Mouse (Mus musculus) hindbrain, embryonic 15.5 days (tissue): ENCODE measurements around the gene Snd1. TPM values are rescaled to one million over a fixed set of nuclear protein-coding genes. Genes with fewer than 3 reads are reported as not detected.
A peak's percentile ranks its signal among the peaks of the same experiment; 100 is the strongest.

Experiments used
- ATAC-seq: fragments of 200-750 bp; cut with Nextera tagmentation; 2 replicates; pipeline ENCODE4 v1.8.0; 2017; ENCODE audit warnings: low read depth, moderate number of reproducible peaks, moderate TSS enrichment; ENCODE audit not compliant: low FRiP score
- H3K27ac ChIP-seq: fragments of 300-500 bp; sonication (generic); replicated peaks from 2 replicates; pipeline ENCODE4 v1.5.1; 2015; ENCODE audit warnings: mild to moderate bottlenecking, inconsistent platforms
- H3K27me3 ChIP-seq: fragments of 300-500 bp; sonication (generic); 2 replicates; pipeline ENCODE4 v1.6.1; 2015; ENCODE audit warnings: control low read depth, inconsistent platforms
- H3K36me3 ChIP-seq: fragments of 300-500 bp; sonication (generic); 2 replicates; pipeline ENCODE4 v1.6.1; 2015; ENCODE audit warnings: control low read depth, inconsistent platforms
- H3K4me1 ChIP-seq: fragments of 300-500 bp; sonication (generic); replicated peaks from 2 replicates; pipeline ENCODE4 v1.6.1; 2015; ENCODE audit warnings: control low read depth, inconsistent platforms
- H3K4me2 ChIP-seq: fragments of 300-500 bp; sonication (generic); 2 replicates; pipeline ENCODE4 v1.6.1; 2015; ENCODE audit warnings: moderate library complexity, mild to moderate bottlenecking, inconsistent platforms
- H3K4me3 ChIP-seq: fragments of 300-500 bp; sonication (generic); 2 replicates; pipeline ENCODE4 v1.5.1; 2015; ENCODE audit warnings: mild to moderate bottlenecking, inconsistent platforms
- H3K9ac ChIP-seq: fragments of 300-500 bp; sonication (generic); 2 replicates; pipeline ENCODE4 v1.6.1; 2015; ENCODE audit warnings: inconsistent platforms
- H3K9me3 ChIP-seq: fragments of 300-500 bp; sonication (generic); 2 replicates; pipeline ENCODE4 v1.6.1; 2016; ENCODE audit warnings: control low read depth, inconsistent platforms
- WGBS: fragments of 180-500 bp; shearing (Covaris S2); methylation state at CpG from one replicate; pipeline ENCODE4 v1.1.7; 2015; 5-methylcytosine and 5-hydroxymethylcytosine counted together
- polyA plus RNA-seq: library from polyadenylated mRNA; unstranded; fragments of >200 nt; fragmentation: Nextera tagmentation; extraction: Ambion mirVana; gene quantifications from 2 replicates; pipeline ENCODE4 v1.2.1, GENCODE M21; 2015

Snd1 gene
- polyA plus RNA-seq, 1 experiment from 2014 or later: 76.4 TPM

DNA sequence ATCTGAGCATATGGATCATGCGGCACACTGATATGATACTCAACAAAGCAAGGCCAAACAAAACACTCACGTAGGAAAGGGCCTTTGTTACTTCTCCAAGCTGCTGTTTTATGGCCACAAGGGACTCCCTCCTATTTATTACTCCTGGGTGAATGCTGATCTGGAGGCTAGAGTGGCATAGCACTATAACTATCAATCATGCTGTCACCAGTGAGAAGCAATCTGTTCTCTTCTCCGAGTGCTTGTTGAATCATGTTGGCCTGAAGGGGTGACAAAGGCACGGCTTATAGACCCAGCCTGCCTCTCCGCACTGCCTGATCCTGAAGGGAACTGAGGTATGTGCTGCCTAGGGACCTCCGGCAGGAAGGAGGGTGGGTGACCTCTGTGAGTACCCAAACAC, 10.3 kb upstream of the Snd1 start:
- H3K9me3 ChIP-seq: no peaks in the 10 kb centered on the region
- H3K4me3 ChIP-seq: no peak overlapping the region
- ATAC-seq: no peak
- no peak overlapping the region for H3K4me2 ChIP-seq
- H3K27me3 ChIP-seq: no peaks in the 10 kb centered on the region
- H3K36me3 ChIP-seq: no peaks in the 10 kb centered on the region
- 32% methylated on average over 6 of the region's 6 CpGs for WGBS
- no peak overlapping the region for H3K27ac ChIP-seq
- 0 out of 2 replicates have a peak, but pooled peaks cover 4% of the 10 kb centered on the region for H3K4me1 ChIP-seq
- no peak overlapping the region for H3K9ac ChIP-seq

DNA sequence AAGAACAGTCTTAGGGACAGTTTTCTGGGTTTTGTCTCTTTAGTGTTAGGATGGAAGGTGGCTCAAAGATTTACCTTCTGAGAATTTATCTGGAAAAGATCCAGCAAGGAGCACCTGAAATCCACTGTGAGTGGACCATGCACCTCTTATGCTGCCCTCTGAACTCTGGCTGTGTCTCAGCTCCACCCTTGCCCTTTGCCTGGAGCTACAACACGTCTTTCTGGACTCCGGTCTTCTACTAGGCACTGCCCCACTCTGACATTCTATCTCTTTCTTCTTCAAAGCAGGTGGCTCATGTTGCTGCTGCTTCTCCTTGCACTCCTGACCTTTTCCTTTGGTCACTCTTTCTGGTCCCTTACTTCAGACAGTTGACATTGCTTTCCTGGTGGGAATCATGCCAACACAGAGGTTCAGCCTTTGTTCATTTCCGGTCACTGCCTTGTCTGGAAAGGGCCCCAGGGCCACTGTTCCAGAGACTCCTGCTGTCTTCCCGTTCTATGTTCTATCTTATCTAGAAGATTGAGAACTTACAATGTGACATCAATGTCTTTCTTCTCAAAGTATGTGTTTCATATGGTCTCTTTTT, 4.8 kb upstream of the Snd1 start:
- 68% methylated on average over 4 of the region's 4 CpGs for WGBS
- no peaks in the 10 kb centered on the region for H3K36me3 ChIP-seq

DNA sequence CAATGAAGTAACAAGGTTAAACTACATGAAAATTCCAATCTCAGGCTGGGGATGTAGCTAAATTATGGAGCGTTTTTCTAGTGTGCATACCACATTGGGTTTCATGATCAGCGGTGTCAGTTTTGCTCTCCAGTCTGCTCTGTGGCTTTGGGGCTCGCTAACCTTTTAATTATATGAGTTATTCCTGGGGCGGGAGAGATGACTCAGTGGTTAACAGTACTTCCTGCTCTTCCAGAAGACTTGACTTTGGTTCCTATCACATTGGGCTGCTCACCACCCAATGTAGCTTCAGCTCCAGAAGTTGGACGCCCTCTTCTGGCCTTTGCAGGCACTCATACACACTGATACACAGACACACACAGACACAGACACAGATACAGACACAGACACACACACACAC, 4.3 kb upstream of the Snd1 start:
- 85% methylated on average over 5 of the region's 5 CpGs for WGBS
- H3K9ac ChIP-seq: no peak overlapping the region
- no peaks in the 10 kb centered on the region for H3K4me1 ChIP-seq
- ATAC-seq: no peak
- H3K27ac ChIP-seq: no peak overlapping the region
- H3K9me3 ChIP-seq: no peaks in the 10 kb centered on the region
- no peak overlapping the region for H3K4me3 ChIP-seq
- H3K36me3 ChIP-seq: no peaks in the 10 kb centered on the region
- no peaks in the 10 kb centered on the region for H3K27me3 ChIP-seq
- no peak overlapping the region for H3K4me2 ChIP-seq

More for the DNA sequence above, 4.8 kb upstream of the Snd1 start:
- no peak overlapping the region for H3K4me2 ChIP-seq
- no peak for ATAC-seq
- no peak overlapping the region for H3K27ac ChIP-seq
- no peaks in the 10 kb centered on the region for H3K27me3 ChIP-seq
- H3K9me3 ChIP-seq: no peaks in the 10 kb centered on the region
- no peaks in the 10 kb centered on the region for H3K4me1 ChIP-seq
- no peak overlapping the region for H3K4me3 ChIP-seq
- H3K9ac ChIP-seq: no peak overlapping the region

DNA sequence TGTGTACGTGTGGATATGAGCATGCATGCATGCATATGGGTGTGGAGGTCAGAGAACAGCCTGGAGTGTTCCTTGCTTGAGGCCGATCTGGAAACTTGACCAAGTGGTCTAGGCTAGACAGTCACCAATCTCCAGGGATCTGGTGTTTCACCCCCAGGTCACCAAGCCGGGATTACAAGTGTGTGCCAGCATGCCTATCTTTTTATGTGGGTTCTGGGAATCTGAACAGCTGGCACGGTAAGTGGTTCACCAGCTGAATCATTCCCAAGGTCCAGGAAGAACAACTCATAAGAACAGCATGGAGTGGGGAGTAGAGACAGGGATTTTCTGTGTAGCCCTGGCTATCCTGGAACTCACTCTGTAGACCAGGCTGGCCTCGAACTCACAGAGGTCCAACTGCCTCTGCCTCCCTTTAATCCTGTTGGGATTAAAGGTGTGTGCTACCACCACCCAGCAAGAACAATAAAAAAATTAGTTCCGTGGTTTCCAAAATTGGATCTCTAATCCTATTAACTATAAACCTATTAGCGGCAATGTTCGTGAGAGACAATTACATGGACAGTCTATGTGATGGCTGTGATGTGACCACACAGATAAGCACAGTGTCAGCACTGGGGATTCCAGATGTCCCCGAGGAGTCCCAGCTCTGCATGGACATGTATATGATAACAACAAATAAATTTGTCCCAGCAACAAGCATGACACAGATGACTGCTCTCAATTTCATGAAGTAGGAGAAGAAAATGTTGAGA, 3.5 kb upstream of the Snd1 start:
- ATAC-seq: no peak
- no peaks in the 10 kb centered on the region for H3K4me1 ChIP-seq
- no peak overlapping the region for H3K9ac ChIP-seq
- H3K4me3 ChIP-seq: no peak overlapping the region
- no peaks in the 10 kb centered on the region for H3K27me3 ChIP-seq
- H3K9me3 ChIP-seq: no peaks in the 10 kb centered on the region
- no peak overlapping the region for H3K27ac ChIP-seq
- no peaks in the 10 kb centered on the region for H3K36me3 ChIP-seq
- H3K4me2 ChIP-seq: no peak overlapping the region
- 92% methylated on average over 9 of the region's 9 CpGs for WGBS

DNA sequence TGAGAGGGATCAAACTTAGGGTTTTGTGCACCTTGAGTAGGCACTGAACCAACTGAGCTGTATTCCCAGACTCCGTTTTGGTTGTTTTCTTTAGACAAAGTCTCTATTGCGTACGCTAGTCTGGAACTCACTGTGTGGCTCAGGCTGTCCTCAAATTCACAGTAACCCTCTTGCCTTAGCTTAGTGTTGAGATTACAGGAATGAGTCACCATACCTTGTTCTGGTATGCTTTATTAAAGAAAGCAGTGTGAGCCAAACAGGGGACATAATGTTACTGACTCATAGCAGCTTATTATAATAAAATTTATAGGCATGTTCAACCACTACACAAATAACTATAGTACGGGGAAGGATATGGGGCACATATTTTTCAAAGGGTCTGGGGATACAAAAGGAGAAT, 728 bp upstream of the Snd1 start:
- Histone ChIP-seq H3K27me3 (no peaks in the 10 kb centered on the region), H3K9me3 (no peaks in the 10 kb centered on the region), H3K27ac (no peak overlapping the region), H3K9ac (no peak overlapping the region), H3K4me3 (no peak overlapping the region), H3K4me2 (no peak overlapping the region), H3K4me1 (0 out of 2 replicates have a peak, but pooled peaks cover 4% of the 10 kb centered on the region), H3K36me3 (no peaks in the 10 kb centered on the region)
- WGBS: 93% methylated on average over 4 of the region's 4 CpGs
- no peak for ATAC-seq

DNA sequence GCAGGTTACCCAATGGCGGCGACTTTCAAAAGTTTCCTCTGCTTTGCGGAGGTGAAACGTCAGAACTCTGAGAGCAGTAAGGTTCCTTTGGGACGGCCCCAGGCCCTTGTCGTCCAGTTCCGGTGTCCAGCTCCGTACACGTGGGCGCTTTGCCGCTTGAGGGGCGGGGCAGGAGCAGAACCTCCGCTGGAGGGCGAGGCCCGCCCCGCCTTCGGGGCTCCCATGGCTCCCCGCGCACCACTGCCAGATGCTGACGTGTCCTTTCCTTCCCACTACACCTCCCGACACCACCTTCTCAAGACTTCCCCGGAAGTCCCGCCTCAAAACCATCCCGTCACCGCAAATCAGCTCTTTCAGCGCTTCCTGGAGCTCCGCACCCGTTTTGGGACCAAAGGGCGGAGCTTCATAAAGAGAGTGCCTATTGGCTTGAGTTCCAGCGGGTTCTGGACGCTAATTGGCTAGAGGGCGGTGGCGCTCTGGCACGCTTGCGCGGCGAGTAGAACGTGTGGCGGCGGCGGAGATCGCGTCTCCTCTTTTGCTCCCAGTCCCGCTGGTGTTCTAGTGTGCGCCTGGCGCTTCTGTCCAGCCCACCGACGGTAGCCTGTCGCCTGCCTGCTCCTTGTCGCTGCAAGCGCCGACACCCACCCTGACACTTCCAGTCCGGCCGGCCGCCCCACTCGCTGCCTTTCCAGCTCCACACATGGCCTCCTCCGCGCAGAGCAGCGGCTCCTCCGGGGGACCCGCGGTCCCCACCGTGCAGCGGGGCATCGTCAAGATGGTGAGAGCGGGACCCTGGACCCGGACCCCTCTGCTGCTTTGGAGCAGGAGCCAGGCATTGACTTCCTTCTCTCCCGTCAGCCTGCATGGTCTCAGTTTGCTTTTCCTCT, 5.2 kb downstream of the Snd1 start:
- peak overlapping the region; percentile 78 for H3K9ac ChIP-seq
- H3K4me3 ChIP-seq: peak overlapping the region; percentile 94
- H3K9me3 ChIP-seq: no peaks in the 10 kb centered on the region
- peak overlapping the region; percentile 92 for H3K4me2 ChIP-seq
- no peaks in the 10 kb centered on the region for H3K36me3 ChIP-seq
- H3K27ac ChIP-seq: peak overlapping the region; percentile 82
- peaks cover 30% of the 10 kb centered on the region for H3K4me1 ChIP-seq
- H3K27me3 ChIP-seq: no peaks in the 10 kb centered on the region
- ATAC-seq: peak; percentile 99
- WGBS: under 1% methylated on average over 68 of the region's 68 CpGs

DNA sequence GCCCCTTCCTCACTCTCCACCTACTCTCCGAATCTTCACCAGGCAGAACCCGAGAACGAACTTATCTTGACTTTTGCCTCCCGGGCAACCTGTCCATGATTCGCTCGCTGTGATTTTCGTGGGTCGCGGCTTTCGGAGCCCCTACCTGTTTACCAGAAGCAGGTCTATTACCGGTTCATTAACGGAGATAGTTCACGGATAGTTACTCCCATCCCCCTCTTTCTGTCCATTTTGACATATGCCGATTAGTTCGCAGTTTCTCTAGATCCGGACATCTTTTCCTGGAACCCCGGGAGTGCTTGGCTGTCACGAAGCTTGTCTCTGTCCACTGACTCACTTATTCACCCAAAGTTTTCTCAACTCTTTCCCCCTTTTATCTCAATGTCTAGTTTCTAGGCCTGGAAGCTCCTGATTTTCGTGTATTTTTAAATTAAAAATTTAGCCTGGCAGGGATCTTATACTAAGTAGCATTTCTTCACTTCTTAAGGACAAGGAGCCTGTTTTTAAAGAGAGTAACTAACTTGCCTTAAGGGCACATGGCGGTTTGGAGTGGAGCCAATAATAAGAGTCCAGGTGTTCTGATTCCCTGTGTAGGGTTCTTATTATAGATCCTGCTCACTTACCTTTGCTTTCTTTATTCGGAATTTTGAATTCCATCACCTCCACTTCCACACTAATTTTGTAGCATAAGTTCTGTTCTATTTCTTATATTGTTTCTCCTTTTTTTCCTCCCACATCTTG, 6.0 kb downstream of the Snd1 start:
- Histone ChIP-seq H3K4me2 (peak overlapping the region; percentile 92), H3K4me1 (peaks cover 30% of the 10 kb centered on the region), H3K27ac (peak overlapping the region; percentile 82), H3K36me3 (no peaks in the 10 kb centered on the region), H3K27me3 (no peaks in the 10 kb centered on the region), H3K9me3 (no peaks in the 10 kb centered on the region), H3K9ac (peak overlapping the region; percentile 78), H3K4me3 (peak overlapping the region; percentile 94)
- WGBS: 8% methylated on average over 21 of the region's 21 CpGs
- ATAC-seq: no peak

DNA sequence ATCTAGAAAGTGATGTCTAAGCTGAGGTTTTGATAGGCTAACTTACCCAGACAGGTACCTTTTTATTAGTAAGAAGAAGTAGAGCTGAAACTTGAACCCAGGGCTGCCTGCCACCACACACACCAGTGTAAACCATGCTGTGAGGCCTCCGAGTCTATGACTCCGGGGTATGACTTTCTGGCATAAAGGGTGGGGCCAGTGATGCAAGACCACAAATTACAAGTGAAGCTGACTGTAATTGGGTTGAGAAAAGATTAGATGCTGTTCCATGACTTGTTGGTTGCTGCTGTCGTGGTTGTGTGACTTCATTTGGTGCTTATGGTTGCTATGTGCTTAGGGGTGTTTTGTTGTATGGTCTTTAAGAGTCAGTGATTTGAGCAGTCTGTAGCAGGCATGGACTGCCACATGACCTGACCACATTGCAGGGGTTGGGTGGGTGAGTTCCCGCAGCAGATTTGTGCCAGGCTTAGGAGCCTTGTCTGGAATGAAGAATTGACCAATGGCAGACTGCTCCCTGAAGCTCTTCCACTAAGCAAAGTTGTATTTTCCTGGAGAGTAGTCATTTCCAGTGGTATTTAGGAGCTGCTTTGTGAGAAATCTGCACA, 7.9 kb downstream of the Snd1 start:
- Histone ChIP-seq H3K4me3 (no peak overlapping the region), H3K9ac (no peak overlapping the region), H3K36me3 (no peaks in the 10 kb centered on the region), H3K4me1 (peaks cover 30% of the 10 kb centered on the region), H3K4me2 (no peak overlapping the region), H3K27ac (no peak overlapping the region), H3K27me3 (no peaks in the 10 kb centered on the region), H3K9me3 (no peaks in the 10 kb centered on the region)
- ATAC-seq: no peak
- 86% methylated on average over 4 of the region's 4 CpGs for WGBS

DNA sequence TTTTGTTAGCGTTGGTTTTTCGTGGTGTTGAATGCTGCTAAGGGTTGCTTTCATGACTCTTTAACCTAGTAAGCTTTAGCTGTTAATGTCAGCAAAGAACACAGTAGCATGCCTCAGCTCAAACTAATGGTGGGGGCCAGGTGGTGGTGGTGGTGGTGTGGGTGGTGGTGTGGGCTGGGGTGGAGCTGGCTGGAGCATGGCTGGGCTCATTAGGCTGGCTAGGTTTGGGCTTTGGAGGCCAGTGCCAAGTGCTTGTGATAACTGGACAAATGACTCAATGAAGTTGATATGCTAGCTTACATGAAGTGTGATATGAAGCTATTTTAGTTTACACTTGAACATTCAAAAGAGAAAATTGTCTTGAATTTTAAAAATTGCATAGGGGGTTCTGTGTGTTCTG, 11.1 kb downstream of the Snd1 start:
- no peak overlapping the region for H3K4me2 ChIP-seq

DNA sequence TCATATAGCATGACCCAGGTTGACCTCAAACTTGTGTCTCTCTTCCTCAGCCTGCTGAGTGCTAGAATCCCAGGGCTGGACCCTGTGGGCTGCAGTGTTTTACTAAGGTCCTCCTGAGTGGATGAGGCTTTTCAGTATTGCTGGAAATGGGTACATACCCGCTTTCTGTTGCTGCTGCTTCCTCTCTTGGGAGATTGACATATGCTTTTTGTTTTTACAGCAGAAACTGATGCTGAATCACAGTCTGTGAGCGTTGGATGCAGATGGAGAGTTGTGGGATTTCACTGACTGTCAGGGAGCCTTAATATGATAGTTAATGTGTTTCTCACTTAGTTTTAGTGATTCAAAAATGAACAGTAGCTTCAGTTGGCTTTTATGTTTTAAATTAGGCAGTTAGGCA, 11.5 kb downstream of the Snd1 start:
- H3K4me2 ChIP-seq: no peak overlapping the region
- H3K4me3 ChIP-seq: no peak overlapping the region
- H3K4me1 ChIP-seq: peaks cover 17% of the 10 kb centered on the region
- H3K9me3 ChIP-seq: no peaks in the 10 kb centered on the region
- 73% methylated on average over 2 of the region's 2 CpGs for WGBS
- H3K9ac ChIP-seq: no peak overlapping the region
- ATAC-seq: no peak
- H3K27me3 ChIP-seq: no peaks in the 10 kb centered on the region
- H3K27ac ChIP-seq: no peak overlapping the region
- no peaks in the 10 kb centered on the region for H3K36me3 ChIP-seq

More for the DNA sequence above, 11.1 kb downstream of the Snd1 start:
- 82% methylated on average over 2 of the region's 2 CpGs for WGBS
- no peak overlapping the region for H3K4me3 ChIP-seq
- no peak overlapping the region for H3K27ac ChIP-seq
- H3K9ac ChIP-seq: no peak overlapping the region
- no peak for ATAC-seq
- no peaks in the 10 kb centered on the region for H3K36me3 ChIP-seq
- H3K4me1 ChIP-seq: peaks cover 22% of the 10 kb centered on the region
- H3K27me3 ChIP-seq: no peaks in the 10 kb centered on the region
- no peaks in the 10 kb centered on the region for H3K9me3 ChIP-seq

DNA sequence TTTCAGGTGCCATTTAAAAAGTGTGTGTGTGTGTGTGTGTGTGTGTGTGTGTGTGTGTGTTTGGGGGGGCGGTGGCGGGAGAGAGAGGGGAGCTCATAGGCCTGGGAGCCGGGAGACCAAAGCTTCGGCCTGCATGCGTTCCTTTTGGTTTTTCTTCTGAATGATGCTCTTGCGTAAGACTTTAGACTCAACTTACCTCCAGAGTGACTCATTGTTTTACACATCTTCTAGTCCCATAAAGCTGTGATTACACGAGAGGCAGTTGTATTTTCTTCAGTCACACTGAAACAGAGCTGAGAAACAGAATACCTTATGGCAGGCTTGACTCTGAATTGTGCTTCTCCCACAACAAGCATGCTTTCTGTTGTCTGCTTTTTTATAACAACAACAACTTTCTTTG, 12.0 kb downstream of the Snd1 start:
- H3K36me3 ChIP-seq: no peaks in the 10 kb centered on the region
- 88% methylated on average over 7 of the region's 7 CpGs for WGBS
- H3K27me3 ChIP-seq: no peaks in the 10 kb centered on the region
- H3K4me2 ChIP-seq: no peak overlapping the region
- ATAC-seq: no peak
- H3K9ac ChIP-seq: no peak overlapping the region
- H3K4me1 ChIP-seq: peaks cover 13% of the 10 kb centered on the region
- H3K27ac ChIP-seq: no peak overlapping the region
- no peaks in the 10 kb centered on the region for H3K9me3 ChIP-seq
- H3K4me3 ChIP-seq: no peak overlapping the region
